Mouse (Mus musculus): ENCODE measurements around the gene Arid4b. TPM values are rescaled to one million over a fixed set of nuclear protein-coding genes. Genes with fewer than 3 reads are reported as not detected.
"Not testable (repeated sequence)": the region's sequence is repeated elsewhere in the genome, so short reads cannot be mapped to it uniquely, and the experiment has no call there.

The Arid4b gene
- total RNA-seq (2021): 10 to 100 TPM; 12.0 to 12.5 TPM
- long read RNA-seq, experiment 1, partial matches to known transcripts: 1 of 1 reads
- long read RNA-seq, experiment 1, other reads (novel, unspliced or antisense): 0 of 1 reads
- long read RNA-seq, experiment 2, full-length matches to known transcripts: 1 of 3 reads
- long read RNA-seq, experiment 2, partial matches to known transcripts: 1 of 3 reads
- long read RNA-seq, experiment 2, other reads (novel, unspliced or antisense): 1 of 3 reads

- peak; percentile 97 for DNase-seq
These were observed at the start of gene Arid4b, which contains the start of gene Ggps1 for GRCm38 (mm10) chr13:14063013-14063941. Arid4b (plus strand) TSS chr13:14063232. Ggps1 (minus strand) TSS chr13:14063488.

DNA sequence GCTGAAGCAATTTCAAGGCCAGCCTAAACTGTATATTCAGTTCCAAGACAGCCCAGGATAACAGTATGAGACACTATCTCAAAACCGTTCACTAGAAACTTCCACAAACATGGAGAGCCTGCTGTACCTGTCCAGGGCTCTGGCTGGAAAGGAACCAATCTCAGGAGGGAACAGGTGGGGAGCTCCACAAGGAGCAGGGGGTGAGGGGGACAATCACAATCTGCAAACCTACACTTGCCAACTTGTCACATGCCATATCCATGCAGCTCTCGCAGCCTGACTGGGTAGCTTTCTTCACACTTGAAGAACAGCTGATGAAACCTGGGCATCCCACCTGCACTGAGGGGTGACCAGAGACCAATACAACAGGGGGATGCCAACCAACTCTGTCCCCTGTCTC lies 49.0 kb upstream of the Arid4b start:
- DNase-seq: no peak

- DNase-seq: no peak
These were observed 48.5 kb upstream of the Arid4b start for GRCm38 (mm10) chr13:14014540-14014939.

GRCm38 (mm10) chr13:14015609-14016008 lies 47.4 kb upstream of the Arid4b start:
- DNase-seq: no peak

DNA sequence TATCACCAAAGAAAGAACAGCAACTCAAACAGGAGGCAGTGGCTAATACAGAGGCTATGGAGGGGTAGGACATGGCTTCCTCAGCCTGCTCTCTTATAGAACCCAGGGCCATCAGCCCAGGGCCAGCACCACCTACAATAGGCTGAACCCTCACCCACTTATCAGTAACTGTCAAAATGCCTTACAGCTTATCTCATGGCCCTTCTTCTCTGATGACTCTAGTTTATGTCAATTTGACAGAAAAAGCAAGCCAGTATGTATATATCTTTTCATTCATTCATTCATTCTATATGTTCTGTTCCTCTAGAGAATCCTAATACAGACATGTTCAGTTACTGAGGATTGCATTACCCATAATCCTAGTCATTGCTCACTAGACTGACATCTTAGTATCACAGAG lies 44.7 kb upstream of the Arid4b start:
- DNase-seq: no peak

- no peak for DNase-seq
These were observed 44.2 kb upstream of the Arid4b start for GRCm38 (mm10) chr13:14018852-14019251.

DNA sequence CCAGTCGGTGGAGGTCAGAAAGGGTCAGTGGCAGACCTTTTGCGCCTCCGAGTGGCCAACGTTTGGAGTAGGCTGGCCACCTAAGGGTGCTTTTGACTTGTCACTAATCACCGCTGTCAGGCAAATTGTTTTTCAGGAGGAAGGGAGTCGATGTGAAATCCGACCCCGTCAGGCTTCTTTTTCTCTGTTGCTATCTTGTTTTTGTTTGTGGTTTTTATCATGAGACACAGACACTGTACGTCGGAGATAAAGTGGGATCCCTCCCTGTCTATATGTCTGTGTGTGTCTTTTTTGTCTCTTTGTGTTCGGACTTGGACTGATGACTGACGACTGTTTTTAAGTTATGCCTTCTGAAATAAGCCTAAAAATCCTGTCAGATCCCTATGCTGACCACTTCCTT lies 41.6 kb upstream of the Arid4b start:
- not testable (repeated sequence) for DNase-seq

DNA sequence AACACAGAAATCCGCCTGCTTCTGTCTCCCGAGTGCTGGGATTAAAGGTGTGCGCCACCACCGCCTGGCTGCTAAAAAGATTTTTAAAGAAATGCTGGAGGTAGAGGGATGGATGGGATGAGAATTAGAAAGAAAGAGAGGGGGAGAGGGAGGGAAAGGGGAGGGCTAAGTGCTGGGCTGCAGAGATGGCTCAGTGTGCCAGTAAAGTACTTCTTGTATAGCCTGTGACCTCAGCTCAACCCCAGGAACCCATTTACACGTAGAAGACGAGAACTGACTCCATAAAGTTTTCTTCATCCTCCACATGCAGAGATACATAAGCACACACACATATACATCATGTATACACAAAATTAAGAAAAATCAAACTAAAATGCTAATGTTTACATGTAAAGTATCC lies 37.5 kb upstream of the Arid4b start:
- DNase-seq: no peak

DNA sequence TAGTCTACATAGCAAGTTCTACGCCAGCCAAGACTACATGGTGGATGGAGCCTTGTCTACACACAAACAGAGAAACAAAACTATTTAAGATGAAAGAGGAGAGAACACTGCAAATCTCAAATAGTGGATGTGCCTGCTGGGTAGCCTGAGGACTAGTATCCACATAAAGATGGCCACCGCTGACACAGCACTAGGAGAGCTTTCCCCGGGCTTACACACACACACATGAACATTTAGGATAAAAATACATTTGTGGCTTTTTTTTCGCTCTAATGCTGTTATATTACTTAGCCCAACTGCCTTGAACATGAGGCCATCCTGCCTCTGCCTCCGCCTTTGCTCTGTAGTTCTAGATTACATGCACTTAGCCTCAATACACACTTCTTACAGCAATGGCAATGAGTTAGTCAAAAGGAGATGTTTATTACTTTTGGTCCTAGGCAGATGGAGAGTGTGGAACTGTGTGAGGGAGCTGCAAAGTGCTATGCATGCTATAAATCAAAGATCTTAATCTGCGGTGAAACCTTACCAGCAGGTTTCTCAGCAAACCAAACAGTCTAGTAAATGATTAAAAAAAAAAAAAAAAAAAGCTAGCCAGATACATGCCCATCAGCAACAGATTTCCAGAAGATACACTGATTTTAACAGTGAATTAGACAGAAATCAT lies 36.7 kb upstream of the Arid4b start:
- no peak for DNase-seq

- no peak for DNase-seq
These were observed 29.5 kb upstream of the Arid4b start for GRCm38 (mm10) chr13:14033309-14034072.

- DNase-seq: no peak
These were observed 29.0 kb upstream of the Arid4b start for GRCm38 (mm10) chr13:14034073-14034348.

DNA sequence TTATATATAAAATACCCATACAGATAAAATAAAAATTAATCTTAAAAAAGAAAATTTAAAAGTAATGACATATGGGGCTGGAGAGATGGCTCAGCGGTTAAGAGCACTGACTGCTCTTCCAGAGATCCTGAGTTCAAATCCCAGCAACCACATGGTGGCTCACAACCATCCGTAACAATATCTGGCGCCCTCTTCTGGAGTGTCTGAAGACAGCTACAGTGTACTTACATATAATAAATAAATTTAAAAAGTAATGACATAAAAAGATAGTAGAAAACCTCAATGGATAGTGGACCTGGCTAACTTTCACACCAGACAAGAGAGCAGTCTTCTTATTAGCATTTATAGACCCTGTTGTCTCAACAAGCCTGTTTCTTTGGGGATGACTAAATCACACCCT lies 27.7 kb upstream of the Arid4b start:
- DNase-seq: not testable (repeated sequence)

DNA sequence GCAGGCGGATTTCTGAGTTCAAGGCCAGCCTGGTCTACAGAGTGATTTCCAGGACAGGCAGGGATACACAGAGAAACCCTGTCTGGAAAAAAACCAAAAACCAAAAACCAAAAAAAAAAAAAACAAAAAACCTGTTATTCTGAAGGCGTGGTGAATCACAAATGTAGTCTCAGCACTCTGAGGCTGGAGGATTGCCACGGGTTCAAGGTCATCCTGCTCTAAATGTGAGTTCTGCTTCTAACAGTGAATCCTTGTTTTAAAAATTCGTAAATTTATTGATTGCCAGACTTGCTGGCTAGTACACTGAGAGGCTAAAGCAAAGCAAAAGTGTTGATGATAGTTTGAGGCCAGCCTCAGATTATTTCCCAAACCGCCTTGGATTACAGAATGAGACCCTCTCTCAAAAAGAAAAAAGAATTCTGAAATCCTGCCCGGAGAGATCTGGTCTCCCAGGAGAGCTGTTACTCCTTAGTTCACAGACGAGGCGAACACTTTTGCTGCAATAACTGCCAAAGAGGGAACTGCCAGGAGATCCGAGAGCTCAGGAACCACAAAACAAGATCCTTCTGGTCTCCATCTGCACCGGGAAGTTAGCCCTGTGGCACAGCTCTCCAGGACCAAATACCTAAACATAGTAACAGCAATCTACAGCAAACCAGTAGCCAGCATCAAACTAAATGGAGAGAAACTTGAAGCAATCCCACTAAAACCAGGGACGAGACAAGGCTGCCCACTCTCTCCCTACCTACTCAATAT lies 27.0 kb upstream of the Arid4b start:
- DNase-seq: no peak

DNA sequence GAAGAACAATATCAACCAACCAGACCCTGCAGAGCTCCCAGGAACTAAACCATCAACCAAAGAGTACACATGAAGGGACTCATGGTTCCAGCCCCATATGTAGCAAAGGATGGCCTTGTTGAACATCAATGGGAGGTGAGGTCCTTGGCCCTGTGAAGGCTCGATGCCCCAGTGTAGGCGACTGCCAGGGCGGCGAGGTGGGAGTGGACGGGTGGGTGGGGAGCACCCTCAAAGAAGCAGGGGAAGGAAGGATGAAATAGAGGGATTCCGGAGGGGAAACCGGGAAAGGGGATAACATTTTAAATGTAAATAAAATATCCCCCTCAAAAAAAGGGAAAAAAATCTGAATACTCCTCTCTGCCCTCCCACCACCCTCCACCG lies 24.1 kb upstream of the Arid4b start:
- no peak for DNase-seq

DNA sequence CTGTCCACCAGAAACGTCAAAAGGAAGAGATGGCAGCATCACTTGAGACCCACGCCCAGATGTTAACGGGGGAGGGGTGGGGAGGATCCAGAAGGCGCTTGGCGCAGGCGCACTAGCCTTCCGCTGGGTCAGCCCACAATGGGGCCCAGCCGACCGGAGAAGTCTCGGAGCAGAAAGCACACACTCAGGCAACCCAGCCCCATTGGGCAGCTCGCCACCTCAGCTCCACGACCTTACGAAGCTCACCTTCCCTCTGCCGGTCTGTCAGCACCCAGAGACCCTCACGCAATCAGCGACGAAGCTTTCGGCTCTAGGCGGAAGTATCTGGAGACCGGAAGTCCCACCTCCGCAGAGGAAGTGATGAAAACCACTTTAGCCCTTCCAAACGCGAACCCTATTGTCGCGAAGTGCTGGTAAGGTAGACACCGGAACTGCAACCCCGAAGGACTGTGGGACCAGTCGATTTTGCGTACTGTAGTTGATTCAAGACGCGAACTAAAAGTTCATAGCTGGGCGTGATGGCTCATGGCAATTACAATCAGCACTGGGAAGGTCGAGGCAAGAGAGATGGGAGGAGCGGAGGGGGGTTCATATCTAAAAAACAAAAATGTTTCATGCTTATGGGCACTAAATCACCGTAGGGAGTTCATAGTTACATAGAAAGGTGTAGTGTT lies 23.6 kb upstream of the Arid4b start, which contains the start of gene Tbce:
Gene Tbce (minus strand): TSS at position 347 of the 674 bp plus-strand sequence.
- peak; percentile 86 for DNase-seq

DNA sequence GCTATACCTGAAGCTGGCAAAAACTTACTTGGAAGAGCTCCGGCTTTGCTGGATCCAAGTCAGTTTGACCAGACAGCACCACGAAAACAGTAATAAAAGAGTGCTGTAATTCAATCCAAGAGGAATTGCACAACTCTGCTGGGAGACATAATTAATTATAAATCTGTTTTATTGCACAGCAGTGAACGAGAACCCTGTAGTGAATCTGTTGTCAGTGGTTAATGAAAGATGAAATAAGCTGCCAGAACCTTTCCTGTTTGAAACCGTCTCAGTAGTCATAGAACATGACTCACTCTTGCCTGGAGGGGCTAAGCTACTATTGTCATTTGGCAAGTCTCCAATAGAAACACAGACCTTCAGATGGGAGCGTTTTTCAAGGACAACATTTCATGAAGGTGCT lies 22.8 kb upstream of the Arid4b start:
- DNase-seq: no peak

DNA sequence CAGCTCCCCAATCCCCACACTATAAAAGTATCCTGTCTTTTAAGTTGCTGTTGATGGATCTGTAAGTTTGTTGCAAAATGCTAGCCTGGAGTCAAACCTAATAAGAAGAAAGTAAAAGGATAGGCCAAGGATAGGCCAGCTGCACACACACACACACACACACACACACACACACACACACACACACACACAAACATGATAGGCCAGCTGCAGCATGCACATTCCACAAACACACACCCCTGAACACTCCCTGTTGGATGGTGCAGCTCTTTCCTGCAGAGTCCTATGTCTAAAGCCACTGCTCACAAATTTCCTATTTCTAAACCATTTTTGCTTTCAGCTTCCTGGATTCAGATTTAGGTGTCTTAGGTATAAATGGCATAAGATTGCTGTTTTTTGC lies 19.2 kb upstream of the Arid4b start:
- no peak for DNase-seq

GRCm38 (mm10) chr13:14044521-14044920 lies 18.5 kb upstream of the Arid4b start:
- DNase-seq: no peak

DNA sequence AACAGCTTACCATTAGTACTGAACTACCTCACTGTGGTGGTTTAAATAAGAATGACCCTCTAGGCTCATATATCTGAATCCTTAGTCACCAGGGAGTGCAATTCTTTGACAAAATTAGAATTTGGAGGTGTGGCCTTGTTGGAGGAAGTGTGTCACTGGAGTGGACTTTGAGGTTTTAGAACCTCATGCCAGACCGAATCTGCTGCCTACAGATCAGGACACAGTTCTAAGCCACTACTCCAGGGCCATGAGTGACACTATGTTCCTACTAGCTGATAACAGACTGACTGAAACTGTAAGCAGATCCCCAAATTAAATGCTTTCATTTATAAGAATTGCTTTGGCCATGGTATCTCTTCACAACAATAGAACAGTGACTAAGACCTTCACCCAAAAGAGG lies 13.2 kb upstream of the Arid4b start:
- no peak for DNase-seq

DNA sequence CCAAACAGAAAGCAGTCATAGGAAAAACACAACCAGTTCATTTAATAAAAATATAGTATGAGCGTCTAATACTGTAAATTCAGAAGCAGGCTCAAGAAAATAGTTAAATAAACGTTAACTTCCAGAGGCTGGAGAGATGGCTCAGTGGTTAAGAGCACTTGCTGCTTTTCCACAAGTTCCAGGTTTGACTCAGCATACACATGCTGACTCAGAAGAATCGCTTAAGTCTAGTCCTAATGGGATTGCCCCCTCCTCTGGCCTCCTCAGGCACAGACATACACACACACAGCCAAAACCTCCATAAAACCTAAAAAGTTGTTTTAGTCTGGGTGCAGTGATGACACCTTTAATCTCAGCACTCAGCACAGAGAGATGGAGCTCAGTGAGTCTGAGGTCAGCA lies 6.2 kb upstream of the Arid4b start:
- DNase-seq: no peak

GRCm38 (mm10) chr13:14059582-14059981 lies 3.5 kb upstream of the Arid4b start:
- DNase-seq: no peak

Measured in gastrocnemius, postnatal 25 days (tissue).